Mouse (Mus musculus) stomach, postnatal 0 days (tissue): ENCODE measurements around the gene Clcn5.

ENCODE experiments used
- CTCF ChIP-seq: IDR thresholded peaks from 2 replicates; pipeline ENCODE4 v1.5.1; 2016; ENCODE audit warnings: antibody characterized with exemption, low read depth, mild to moderate bottlenecking, moderate library complexity
- EP300 ChIP-seq: optimal IDR thresholded peaks from 2 replicates; pipeline ENCODE3; 2016; ENCODE audit warnings: antibody characterized with exemption

- peak; percentile 50 for TF ChIP-seq CTCF
- TF ChIP-seq EP300 = no peak
These were observed 6.3 kb upstream of the Clcn5 start for GRCm38 (mm10) chrX:7325455-7325854.
